Mouse (Mus musculus): Measurements from ENCODE around the gene Agap1.

Agap1 gene

GRCm38 (mm10) chr1:89940961-89941524 is 486.4 kb downstream of the Agap1 start:
- DNase-seq, result no peak

GRCm38 (mm10) chr1:89941701-89942381 is 487.2 kb downstream of the Agap1 start:
- no peak for DNase-seq

GRCm38 (mm10) chr1:89942395-89942976 is 487.9 kb downstream of the Agap1 start:
- no peak for DNase-seq

- DNase-seq, result peak; percentile 81
These were observed 488.6 kb downstream of the Agap1 start for GRCm38 (mm10) chr1:89943202-89943601.
